Mouse (Mus musculus): ENCODE results near the gene Snapin.

- TF ChIP-seq CTCF (IDR thresholded peaks at IDR 0.05; ENCODE audit: low read depth) (no peak), EP300 (IDR thresholded peaks at IDR 0.05; ENCODE audit: low read depth) (no peak)
Measured at GRCm38 (mm10) chr3:90535446-90535845, 44.6 kb upstream of the Snapin start.

Data from heart, postnatal 0 days (tissue).